Mouse (Mus musculus) urinary bladder, postnatal 36 days (tissue): ENCODE data around the gene Ppp1r14c.

Experiments
- DNase-seq, 2 experiments: peaks; one replicate each; pipeline ENCODE4 v3.0.0; 2022; ENCODE audit warnings: low spot score in 2 of 2, mixed read lengths in 1 of 2

Ppp1r14c gene

DNA sequence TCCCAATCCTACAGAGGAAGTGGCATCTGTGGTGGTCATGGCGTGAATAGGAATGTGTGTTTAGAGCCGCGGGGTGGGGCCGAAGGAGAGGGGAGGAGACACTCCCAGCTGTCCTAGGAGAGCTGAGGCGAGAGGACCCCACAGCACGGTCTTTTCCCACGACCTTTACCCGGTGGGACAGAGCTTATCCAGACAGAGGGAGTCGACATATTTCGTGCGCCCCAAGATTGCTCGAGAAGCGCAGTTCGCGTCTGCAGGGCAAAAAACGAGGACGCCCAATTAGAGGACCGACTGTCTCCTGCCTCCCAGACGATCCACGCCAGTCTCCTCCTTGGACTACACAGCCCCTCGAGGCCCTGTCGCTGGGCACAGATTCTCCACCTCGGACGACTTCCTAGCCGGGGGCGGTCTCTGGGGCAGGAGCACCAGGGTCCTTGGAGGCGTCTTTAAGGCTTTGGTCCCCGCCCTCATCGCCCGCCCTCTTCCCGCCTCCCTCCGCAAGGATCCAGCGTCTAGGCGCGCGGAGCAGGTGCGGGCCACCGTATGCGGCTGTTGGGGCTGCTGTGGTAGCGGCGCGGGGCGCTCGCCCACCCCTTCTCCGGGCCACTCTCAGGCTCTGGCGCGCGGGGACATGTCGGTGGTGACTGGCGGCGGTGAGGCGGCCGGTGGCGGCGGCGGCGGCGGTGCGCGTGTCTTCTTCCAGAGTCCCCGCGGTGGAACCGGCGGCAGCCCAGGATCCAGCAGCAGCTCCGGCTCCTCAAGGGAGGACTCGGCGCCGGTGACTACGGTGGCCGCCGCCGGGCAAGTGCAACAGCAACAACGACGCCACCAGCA is at the start of gene Ppp1r14c:
Ppp1r14c (plus strand) TSS at position 22 of the 834 bp plus-strand sequence.
- peak; percentile 5 to 8 for DNase-seq

DNA sequence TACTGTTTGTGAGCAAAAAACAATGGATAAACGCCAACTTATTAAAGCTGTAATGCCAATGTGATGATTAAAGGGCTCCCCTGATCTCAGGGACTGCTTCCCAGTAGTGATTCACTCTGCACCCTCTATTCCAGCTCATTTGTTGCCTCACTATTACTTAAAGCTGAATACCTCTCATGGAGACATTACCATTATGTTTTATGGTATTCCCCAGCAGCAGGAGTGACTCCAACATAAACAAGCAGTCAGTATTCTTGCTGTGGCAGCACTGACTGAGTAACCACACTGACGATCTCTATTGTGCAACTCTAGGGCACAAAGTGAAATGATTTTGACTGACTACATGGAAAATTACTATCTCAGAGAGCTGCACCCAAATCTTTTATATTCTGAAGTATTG is 44.5 kb upstream of the Ppp1r14c start:
- no peak for DNase-seq

DNA sequence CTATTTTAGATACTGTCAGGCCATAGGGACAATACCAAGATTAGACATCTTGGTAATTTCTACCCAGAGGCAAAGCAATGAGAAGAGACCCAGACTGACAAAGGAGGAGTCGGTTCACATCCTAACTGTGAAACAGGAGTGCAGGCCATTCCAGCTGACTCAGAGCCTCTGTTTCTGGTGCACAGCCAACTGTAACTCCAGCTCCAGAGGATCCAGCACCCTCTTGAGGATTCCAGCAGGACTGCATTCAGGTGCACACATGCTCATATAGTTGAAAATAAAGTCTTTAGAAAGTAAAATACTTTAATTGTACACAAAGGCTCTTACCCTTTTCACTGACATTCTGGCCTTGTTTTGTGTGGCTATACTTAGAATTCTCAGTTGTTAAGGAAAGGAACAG is 40.4 kb upstream of the Ppp1r14c start:
- peak; percentile 7 to 20 for DNase-seq

DNA sequence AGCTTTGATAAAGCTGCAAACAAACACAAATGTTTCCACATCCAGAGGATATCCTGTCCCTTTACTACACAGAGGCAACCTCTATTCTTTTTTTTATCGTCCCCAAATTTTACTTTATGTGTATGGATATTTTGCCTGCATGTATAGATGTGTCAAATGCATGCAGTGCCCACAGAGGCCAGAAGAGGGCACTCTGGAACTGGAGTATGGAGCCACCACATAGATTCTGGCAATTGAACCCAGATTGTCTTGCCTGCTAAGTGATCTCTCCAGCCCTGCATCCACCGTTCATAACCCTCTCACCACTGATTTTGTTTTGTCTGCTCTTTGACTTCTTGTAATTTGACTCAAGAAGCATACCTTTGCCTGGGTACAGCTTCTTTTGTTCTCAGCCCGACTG is 33.0 kb upstream of the Ppp1r14c start:
- peak; percentile 54 for DNase-seq

DNA sequence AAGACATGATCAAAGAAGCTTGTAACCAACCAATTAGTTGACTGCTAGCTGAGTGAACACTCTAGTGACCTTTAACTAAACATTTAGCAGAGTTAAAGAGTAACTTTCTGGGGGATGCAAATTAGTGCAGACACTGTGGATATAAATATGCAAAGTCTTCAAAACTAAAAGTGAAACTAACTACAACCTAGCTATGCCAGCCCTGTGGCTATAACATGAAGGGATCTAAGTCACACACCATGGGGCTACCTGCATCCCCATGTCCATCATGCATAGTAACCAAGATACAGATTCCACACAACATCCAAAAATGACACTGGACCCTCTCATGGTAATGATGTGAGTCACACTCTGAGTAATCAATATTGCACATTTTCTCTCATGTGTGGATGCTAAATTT is 31.3 kb upstream of the Ppp1r14c start:
- DNase-seq, result no peak

DNA sequence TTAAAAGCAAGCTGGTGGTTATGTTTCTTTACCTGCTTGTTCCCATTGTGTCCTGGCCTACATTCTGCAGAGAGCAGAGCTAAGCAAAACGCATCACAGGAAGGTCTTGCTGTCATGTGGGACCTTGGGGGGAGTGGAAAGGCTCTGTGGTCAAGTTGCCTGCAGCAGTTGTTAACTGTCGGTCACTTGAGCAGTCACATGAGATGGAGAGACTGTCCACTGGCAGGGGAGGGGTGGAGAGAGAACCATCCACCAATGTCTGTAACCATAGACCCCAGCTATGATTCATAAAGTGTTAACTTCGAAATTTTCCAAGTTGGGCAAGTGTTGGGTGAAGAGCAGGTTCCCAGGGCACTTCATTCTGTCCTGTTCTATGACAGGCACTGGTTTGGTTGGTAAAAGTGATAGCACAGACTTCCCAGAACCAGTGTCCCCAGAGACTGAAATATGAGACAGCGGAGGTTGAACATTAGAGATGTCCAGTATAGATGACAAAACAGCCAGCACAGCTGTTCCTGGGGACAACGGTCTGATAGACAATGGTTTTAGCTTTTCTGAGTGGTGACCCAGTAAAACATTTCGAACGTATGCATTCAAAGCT is 29.0 kb upstream of the Ppp1r14c start:
- DNase-seq, result no peak

DNA sequence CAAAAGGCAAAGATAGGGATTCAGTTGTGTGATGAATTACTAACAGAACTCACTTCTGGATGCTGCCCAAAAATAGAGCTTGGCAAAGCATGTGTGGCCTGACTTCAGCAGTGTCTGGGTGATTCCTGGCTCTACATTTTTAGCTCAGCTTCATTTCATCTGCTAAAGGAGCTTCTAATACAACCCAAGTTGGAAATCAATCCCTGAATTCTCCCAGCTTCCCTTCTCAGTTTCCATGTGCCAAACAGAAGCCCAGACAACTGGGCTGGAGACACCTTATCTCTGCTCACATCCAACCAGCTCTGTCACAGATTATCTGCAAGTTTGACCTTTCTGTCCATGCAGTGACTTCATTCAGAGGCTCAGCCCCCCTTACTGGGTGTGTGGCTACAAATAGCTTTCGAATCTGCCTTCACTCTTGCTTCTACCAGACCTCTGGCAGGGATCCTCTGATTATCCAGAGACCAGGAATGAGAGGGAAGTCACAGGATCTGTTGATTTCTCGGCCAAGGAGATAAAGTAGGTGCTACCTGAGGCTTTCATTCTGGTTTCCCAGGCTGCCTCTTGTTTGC is 28.4 kb upstream of the Ppp1r14c start:
- no peak for DNase-seq

DNA sequence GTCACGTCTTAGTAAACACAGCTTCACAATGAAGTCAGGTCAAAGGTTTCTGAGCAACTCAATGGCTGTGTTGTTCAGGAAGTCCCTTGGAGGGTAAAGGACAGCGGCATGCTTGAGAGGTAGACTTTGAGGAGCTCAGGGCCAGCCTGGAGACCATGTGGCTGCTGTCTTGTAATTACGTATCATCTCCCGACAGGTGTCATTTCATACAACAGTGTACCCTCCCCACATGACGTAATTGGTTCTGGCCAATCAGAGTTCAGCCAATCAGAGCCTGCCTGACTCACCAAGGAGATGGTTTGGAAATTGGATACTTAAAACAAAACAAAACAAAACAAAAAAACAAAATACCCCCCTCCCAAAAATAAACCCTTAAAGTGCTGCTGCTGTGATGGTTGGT is 20.2 kb upstream of the Ppp1r14c start:
- DNase-seq, result no peak

DNA sequence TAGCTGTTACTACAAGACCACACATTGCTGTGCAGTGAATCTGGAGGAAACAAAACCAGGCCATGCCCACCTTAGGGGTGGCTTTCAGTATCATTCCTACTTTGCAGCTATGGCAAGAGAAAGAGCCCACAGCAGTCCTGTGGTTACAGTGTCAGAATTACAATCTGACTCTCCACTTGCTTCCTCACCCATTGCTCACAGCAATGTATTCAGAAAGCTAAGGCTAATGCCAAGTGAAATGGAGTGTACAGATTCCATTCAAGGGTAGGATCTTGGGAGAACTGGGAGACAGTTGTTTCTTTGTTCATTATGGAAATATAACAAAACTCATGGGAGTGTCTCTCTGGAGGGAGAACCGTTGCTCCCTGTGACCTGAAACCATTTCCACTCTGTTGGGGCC is 6.3 kb upstream of the Ppp1r14c start:
- no peak for DNase-seq

DNA sequence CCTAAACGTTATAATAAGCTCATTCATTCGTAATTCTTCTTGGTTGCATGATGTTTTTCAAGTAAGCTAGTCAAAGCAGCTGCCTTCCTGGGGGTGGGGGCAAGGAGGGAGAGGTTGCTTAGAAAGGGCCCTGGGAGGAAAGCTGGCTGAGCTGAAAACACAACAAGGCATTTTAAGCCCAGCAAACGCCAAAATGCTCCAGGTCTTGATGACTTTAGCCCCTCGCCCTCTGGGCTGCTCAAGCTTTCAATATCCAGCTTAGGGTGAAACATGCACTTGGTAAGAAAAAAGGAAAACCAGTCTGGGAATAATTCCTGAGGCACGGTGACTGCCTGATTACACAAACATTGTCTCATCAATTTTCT is 204 bp upstream of the Ppp1r14c start:
- DNase-seq, result no peak

DNA sequence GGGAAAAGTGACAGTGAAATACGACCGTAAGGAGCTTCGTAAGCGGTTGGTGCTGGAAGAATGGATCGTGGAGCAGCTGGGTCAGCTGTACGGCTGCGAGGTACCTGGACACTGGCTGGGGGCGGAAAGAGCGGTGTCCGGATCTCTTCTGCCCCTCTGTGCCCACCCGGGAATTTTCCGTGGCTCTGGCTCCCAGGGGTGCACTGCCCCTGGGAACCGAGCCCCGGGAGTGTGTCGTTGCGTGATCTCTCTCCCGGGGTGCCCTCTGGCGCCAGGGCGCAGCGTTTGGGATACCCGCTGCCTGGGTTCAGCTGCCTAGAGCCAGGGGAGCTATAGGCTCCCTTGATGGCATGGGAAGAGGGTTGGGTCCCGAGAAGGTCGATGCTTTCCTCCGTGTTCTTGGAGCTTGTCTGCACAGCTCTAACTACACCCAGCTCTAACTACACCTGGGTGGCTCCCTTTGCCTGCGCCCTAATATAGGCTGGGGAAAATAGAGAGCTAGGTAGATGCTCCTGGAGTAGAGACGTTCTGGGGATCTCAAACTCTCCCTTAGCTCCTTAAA is 1.1 kb downstream of the Ppp1r14c start:
- DNase-seq, result no peak

DNA sequence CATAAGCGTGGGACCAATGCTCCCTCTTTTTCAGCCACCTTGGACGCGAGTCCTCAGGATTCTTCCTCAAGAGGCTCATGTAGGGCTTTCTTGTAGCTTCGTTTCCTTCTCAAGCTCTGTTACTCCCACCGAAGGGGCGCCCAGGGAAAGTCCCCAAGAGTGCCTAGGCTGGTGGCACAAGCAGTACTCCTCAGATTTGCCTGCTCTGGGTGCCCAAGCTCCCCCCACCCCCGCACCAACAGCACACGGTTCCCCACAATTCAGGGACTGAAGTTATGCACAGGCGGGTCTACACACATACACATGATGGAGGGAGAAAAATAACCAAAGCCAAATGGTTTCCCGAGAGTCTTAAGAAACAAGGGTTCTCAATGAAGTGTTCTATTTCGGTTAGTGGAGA is 1.6 kb downstream of the Ppp1r14c start:
- no peak for DNase-seq

DNA sequence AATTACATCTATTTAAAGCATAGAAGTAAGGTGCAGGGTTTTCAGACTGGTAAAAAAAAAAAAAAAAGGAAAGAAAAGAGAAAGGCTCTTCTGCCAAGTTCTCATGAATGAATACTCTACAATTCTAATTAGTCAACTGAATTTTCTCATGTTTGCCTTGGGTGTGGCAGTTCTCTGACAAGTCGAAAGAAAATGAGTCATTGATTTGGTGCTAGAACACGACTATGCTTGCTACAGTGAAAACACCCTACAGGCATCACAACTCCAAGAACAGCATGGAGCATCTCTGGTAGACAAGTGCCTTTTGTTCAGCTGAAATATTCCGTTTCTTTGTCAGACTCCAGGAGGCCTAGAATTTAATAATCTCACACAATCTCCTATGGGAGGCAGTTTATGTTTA is 17.3 kb downstream of the Ppp1r14c start:
- no peak for DNase-seq

DNA sequence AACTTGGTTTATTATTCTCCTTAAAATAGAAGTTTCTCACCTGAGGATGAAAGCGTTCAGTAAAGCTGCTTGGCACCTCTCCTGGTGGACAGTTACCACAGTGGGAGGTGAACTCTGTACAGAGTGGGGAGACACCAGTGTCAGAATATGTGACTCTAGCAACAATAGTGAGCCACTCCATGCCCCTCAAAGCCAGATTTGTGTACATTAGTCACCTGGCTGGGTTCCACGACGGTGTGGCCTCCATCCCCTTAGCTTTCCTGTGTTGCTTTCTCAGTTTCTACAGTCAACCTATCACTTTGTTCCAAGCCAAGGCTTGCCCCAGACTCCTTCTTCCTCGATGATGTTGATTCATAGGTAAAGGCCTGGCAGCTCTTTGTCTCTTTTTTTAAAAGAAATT is 26.4 kb downstream of the Ppp1r14c start:
- DNase-seq, result no peak

DNA sequence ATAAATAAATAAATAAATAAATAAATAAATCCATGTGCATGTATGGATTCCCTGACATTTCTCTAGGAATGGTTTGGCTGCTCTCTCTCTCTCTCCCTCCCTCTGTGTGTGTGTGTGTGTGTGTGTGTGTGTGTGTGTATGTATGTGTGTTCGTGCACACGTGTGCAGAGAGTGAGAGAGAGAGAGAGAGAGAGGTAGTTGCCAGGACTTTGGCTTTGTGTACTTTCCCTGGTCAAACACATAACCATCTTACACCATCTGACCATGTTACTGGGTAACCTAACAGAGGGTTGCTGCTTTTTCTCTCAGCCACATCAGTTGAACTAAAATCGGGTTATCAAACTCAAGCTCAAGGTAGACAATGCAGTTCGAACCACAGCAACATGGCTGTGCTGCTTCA is 27.7 kb downstream of the Ppp1r14c start:
- DNase-seq, result no peak

DNA sequence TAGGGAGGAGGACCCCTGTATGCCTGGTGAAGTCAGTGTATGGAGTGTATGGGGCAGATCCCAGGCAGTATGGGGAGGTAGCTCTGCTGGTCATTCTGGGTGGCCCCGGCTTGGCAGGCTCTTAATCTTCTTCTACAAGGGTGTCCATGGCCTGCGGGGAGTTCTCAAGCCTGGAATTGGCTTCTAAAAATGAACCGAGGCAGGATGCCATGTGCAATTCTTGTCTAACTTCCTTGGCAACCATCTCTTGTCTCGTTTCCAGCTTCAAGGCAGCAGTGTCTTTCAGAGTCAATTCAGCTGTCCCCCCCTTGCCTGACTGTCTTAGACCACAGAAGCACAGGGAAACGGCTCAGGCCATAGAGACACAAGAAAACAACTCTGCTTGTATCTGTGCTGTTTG is 28.3 kb downstream of the Ppp1r14c start:
- DNase-seq, result peak in 1 of 2 experiments; percentile 14

DNA sequence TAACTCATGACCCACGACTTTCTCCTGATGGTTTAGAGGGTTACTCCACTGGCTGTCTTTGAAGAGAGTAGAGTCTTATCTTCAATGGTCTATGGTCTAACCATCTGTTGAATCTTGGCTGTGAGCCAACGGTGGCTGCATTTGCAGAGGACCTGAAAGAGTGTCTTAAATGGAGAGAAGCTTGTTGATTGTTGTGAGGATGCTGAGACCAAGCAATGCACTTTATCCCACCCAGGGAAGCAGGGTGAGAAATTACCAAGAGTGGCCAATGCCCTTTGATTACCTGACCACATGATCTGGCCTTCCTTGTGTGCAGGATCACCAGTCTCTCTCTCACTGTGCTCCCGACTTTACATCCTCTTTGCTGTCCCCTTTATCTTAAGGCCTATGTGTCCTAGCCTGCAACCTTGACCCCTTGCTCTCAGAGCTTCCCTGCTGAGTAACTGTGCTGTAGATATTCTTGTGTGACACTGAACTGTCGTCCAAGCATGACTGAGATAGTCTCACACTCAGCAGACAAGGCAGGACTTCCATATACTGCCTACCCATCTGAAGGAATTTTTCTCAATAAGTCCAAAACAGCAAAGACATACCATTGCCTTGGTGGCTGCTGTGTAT is 28.9 kb downstream of the Ppp1r14c start:
- DNase-seq, result no peak

DNA sequence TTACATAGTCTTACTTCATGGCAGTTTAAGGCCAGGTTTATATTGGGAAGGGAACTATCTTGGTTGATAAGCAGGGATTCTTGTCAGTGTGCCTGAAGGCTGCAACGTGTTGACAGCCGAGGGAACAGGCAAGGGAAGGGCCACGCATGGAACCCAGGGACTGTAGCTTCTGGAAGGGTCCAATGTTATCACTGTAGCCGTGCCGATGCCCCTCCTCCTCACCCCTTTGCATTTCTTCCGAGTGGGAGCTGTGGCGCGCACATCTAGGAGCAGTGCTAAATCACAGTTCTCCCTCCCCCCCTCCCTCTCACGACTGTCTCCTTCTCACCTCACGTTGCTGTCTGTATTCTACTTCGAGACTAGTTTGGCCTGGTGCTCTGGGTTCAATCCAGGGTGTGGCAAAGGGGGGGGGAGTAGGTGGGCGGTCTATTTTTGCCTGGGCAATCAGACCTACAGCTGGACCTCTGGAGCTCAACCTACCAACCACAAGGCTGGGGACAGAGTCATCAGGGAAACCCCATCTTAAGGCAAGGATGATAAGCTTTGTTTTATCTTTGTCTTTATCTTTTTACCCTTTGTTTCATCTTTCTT is 29.6 kb downstream of the Ppp1r14c start:
- DNase-seq, result no peak

DNA sequence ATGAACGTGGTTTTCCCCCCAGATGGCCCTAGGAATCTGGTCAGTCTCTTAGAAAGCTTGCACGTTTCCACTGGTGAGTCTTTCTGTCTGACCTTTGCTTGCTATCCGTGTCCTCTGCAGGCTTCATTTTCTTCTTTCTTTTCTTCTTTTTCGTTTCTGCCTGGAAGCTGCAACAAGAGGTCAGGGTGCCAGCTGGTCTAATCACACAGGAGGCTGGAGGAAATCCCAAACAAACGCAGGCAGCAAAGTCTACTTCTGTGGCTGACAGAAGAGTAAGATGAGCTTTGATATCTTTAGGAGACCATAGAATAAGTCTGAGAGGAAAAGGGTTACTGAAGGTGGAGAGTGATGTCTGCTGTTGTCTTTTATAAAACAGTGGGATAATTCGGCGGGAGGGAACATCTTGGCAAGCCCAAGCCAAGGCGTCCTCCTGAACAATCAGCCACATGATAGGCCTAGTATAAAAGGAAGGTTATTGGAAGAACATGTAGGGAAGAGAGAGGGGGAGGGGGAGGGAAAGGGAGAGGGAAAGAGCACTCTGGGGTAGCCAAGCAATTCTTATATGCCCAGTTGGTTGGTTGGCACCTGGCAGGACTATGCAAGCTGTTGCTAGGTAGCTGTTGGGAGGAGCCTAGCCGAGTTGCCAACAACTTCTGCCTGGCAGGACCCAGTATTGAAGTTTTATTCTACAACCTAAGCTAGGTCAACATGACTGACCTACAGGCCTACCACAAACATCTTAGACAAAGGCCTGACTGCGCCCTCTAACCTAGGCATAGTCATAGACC is 30.3 kb downstream of the Ppp1r14c start:
- no peak for DNase-seq

DNA sequence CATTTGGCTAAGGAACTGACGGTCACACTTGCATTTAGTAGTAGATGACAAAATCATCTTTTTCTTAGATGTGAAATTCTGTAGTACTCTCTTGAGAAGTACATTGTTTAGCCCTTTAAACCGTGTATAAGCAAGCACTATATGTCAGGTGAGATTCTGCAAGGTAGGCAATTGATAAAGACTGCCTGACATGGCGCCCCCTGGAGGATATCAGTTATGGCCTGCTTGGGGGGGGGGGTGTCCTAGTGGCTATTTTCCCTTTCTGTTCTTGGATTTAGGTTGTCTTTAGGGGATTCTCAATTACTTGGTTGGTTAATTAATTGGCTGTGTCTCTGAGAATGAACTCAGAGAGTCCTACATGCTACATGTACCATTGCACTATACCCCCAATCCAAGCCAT is 31.5 kb downstream of the Ppp1r14c start:
- no peak for DNase-seq

DNA sequence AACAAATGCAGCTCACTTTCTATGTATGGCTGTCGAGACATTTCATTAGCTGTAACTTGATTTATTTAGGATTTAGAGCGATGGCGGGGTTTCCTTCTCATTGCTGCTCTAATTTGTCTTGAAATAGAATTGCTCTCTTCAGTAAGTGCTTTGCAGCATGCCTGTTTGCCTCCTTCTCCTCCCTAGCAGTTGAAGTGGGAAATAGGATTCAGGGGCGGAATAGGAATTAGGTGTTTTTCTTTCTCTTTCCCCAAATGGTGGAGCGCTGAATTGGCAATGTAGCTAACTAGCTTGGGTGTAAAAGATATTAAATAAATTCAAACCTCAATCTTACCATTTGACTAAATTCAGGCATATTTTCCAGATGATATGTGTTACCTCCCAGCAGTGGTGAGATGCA is 32.2 kb downstream of the Ppp1r14c start:
- no peak for DNase-seq
